Mouse (Mus musculus) midbrain, postnatal 0 days (tissue): ENCODE results near the gene Syt5. TPM values are rescaled to one million over a fixed set of nuclear protein-coding genes. Genes with fewer than 3 reads are reported as not detected.
A peak's percentile ranks its signal among the peaks of the same experiment; 100 is the strongest.
"Not testable (repeated sequence)": the region's sequence is repeated elsewhere in the genome, so short reads cannot be mapped to it uniquely, and the experiment has no call there.

Experiments used
- ATAC-seq: fragments of 200-750 bp; cut with Nextera tagmentation; 2 replicates; pipeline ENCODE4 v1.8.0; 2017; ENCODE audit warnings: moderate number of reproducible peaks, mild to moderate bottlenecking, moderate TSS enrichment, moderate library complexity; ENCODE audit not compliant: low FRiP score
- DNase-seq: peaks from one replicate; pipeline ENCODE4 v3.0.0-alpha.2; 2015; ENCODE audit warnings: low spot score
- H3K27ac ChIP-seq: fragments of 300-500 bp; sonication (generic); 2 replicates; pipeline ENCODE4 v1.5.1; 2014; ENCODE audit warnings: low read depth, mild to moderate bottlenecking, low read length, mixed read lengths
- H3K27me3 ChIP-seq: fragments of 300-500 bp; sonication (generic); 2 replicates; pipeline ENCODE4 v1.6.1; 2014; ENCODE audit warnings: low read length, control low read depth, mixed read lengths; ENCODE audit not compliant: insufficient read depth
- H3K36me3 ChIP-seq: fragments of 300-500 bp; sonication (generic); 2 replicates; pipeline ENCODE4 v1.6.1; 2014; ENCODE audit warnings: low read length, control low read depth, mixed read lengths; ENCODE audit not compliant: insufficient read depth
- H3K4me1 ChIP-seq: fragments of 300-500 bp; sonication (generic); 2 replicates; pipeline ENCODE4 v1.6.1; 2014; ENCODE audit warnings: mild to moderate bottlenecking, control low read depth, antibody characterized with exemption, low read length, mixed read lengths; ENCODE audit not compliant: insufficient read depth
- H3K4me2 ChIP-seq: fragments of 300-500 bp; sonication (generic); 2 replicates; pipeline ENCODE4 v1.6.1; 2014; ENCODE audit warnings: low read depth, mild to moderate bottlenecking, low read length, mixed read lengths; ENCODE audit not compliant: poor library complexity, severe bottlenecking
- H3K4me3 ChIP-seq: fragments of 300-500 bp; sonication (generic); 2 replicates; pipeline ENCODE4 v1.5.1; 2014; ENCODE audit warnings: low read depth, mild to moderate bottlenecking, low read length, moderate library complexity
- H3K9ac ChIP-seq: fragments of 300-500 bp; sonication (generic); replicated peaks from 2 replicates; pipeline ENCODE4 v1.6.1; 2014; ENCODE audit warnings: mild to moderate bottlenecking, low read length, moderate library complexity, mixed read lengths; ENCODE audit not compliant: poor library complexity, severe bottlenecking
- H3K9me3 ChIP-seq: fragments of 300-500 bp; sonication (generic); 2 replicates; pipeline ENCODE4 v1.6.1; 2016; ENCODE audit warnings: low read length, control low read depth
- CTCF ChIP-seq: IDR thresholded peaks from 2 replicates; pipeline ENCODE4 v1.5.1; 2016; ENCODE audit warnings: antibody characterized with exemption, mild to moderate bottlenecking
- WGBS: fragments of 180-500 bp; shearing (Covaris S2); extraction: QIAGEN DNeasy Blood & Tissue Kit; methylation state at CpG from one replicate; pipeline ENCODE4 v1.1.7; 2014; 5-methylcytosine and 5-hydroxymethylcytosine counted together
- polyA plus RNA-seq: library from polyadenylated mRNA; unstranded; fragments of >200 nt; fragmentation: Nextera tagmentation; extraction: Ambion mirVana; gene quantifications from 2 replicates; pipeline ENCODE4 v1.2.1, GENCODE M21; 2015
- total RNA-seq: library from RNA; depleted of rRNA; stranded (reverse); fragments of >200 nt; gene quantifications from 2 replicates; pipeline ENCODE4 v1.2.3, GENCODE M21; 2014; rRNA removed

Gene Syt5
- 84.7 and 147 TPM in 2 replicates for total RNA-seq
- polyA plus RNA-seq: 184 and 194 TPM in 2 replicates

DNA sequence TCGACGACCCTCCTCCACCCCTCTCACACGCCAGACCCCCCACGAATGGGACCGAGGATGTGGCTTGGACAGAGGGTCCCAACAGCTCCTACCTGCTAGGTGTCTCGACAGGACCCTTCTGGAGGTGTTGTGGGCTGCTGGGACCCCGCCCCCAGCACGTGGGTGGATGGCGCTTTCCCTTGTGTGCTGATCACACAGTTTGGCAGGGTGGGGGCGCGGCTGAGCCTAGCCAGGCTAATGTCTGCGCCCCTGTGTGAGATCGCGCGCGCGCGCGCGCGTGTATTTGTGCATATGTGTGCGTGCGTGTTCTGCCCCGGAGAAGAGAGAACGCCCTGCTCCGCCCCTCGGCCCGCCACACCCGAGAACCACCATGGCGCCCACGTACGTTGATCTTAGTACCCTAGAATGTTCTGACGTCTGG is at the start of gene Syt5:
Gene Syt5 (minus strand): TSS at position 321 of the 421 bp plus-strand sequence.
- ATAC-seq: peak; percentile 90
- Histone ChIP-seq H3K27me3 (no peaks in the 10 kb centered on the region), H3K4me3 (peak within 1 kb of the TSS; percentile 54), H3K9ac (peak within 1 kb of the TSS; percentile 78), H3K4me2 (peak within 1 kb of the TSS; percentile 82), H3K9me3 (no peaks in the 10 kb centered on the region), H3K36me3 (no peaks in the 10 kb centered on the region; the same call in 1 of the 2 replicates), H3K27ac (peak within 1 kb of the TSS; percentile 93), H3K4me1 (peaks cover 10% of the 10 kb centered on the region)
- no peak for TF ChIP-seq CTCF
- peak; percentile 92 for DNase-seq
- WGBS: 3% methylated on average over 33 of the region's 33 CpGs

DNA sequence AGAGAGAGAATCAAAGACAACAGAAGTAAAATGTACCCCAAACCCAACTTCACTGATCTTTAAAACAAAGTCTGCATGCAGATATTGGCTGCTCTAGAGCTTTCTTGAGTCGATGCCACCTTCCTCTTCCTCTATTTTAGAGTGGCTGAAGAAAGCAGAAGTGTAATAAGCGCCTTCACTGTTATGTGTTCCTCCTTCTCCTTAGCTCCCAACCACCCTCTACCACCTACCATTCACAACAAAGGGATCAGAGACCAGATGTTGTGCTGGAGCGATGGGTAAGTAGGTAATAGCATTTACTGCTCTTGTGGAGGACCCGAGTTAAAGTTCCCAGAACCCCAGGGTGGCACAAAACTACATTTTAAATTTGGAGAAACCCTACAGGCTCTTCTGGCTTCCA is 49.7 kb upstream of the Syt5 start:
- H3K36me3 ChIP-seq: not testable (repeated sequence)
- 72% methylated on average over 4 of the region's 4 CpGs for WGBS

DNA sequence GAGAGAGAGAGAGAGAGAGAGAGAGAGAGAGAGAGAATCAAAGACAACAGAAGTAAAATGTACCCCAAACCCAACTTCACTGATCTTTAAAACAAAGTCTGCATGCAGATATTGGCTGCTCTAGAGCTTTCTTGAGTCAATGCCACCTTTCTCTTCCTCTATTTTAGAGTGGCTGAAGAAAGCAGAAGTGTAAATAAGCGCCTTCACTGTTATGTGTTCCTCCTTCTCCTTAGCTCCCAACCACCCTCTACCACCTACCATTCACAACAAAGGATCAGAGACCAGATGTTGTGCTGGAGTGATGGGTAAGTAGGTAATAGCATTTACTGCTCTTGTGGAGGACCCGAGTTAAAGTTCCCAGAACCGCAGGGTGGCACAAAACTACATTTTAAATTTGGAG is 34.1 kb upstream of the Syt5 start:
- not testable (repeated sequence) for H3K4me1 ChIP-seq, H3K9ac ChIP-seq
- WGBS: 81% methylated on average over 3 of the region's 3 CpGs

More for the DNA sequence above, 49.7 kb upstream of the Syt5 start:
- H3K4me2 ChIP-seq, ATAC-seq, H3K4me1 ChIP-seq, H3K9ac ChIP-seq, H3K4me3 ChIP-seq, H3K9me3 ChIP-seq, H3K27ac ChIP-seq, H3K27me3 ChIP-seq, DNase-seq: not testable (repeated sequence)

DNA sequence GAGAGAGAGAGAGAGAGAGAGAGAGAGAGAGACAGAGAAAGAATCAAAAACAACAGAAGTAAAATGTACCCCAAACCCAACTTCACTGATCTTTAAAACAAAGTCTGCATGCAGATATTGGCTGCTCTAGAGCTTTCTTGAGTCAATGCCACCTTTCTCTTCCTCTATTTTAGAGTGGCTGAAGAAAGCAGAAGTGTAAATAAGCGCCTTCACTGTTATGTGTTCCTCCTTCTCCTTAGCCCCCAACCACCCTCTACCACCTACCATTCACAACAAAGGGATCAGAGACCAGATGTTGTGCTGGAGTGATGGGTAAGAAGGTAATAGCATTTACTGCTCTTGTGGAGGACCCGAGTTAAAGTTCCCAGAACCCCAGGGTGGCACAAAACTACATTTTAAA is 25.0 kb upstream of the Syt5 start:
- not testable (repeated sequence) for H3K27me3 ChIP-seq, H3K9ac ChIP-seq, H3K9me3 ChIP-seq, H3K36me3 ChIP-seq, DNase-seq, H3K27ac ChIP-seq, H3K4me1 ChIP-seq, H3K4me3 ChIP-seq, H3K4me2 ChIP-seq, ATAC-seq
- 97% methylated on average over 2 of the region's 2 CpGs for WGBS

More for the DNA sequence above, 34.1 kb upstream of the Syt5 start:
- ATAC-seq, H3K27ac ChIP-seq, H3K9me3 ChIP-seq, H3K4me3 ChIP-seq, H3K36me3 ChIP-seq, H3K4me2 ChIP-seq, DNase-seq, H3K27me3 ChIP-seq: not testable (repeated sequence)

DNA sequence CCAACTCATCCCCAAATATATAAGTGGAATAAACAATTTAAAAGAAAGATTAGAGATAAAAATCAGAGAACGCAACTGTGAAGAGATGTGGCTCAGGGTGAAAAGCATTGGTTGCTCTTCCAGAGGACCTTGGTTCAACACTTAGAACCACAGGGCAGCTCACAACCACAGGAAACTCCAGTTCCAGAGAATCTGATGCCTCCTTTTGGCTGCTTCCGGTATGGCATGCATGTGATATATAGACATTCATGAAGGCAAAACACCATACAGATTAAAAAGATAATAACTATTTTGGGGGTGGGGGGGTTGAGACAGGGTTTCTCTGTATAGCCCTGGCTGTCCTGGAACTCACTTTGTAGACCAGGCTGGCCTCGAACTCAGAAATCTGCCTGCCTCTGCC is 15.3 kb upstream of the Syt5 start:
- H3K36me3 ChIP-seq: no peaks in the 10 kb centered on the region
- 0 out of 2 replicates have a peak, but pooled peaks have one; percentile 4 for TF ChIP-seq CTCF
- WGBS: 98% methylated on average over 3 of the region's 3 CpGs
- no peak for DNase-seq
- no peak overlapping the region for H3K27ac ChIP-seq
- H3K4me3 ChIP-seq: no peak overlapping the region
- no peak overlapping the region for H3K9ac ChIP-seq
- no peaks in the 10 kb centered on the region for H3K4me1 ChIP-seq
- no peaks in the 10 kb centered on the region for H3K9me3 ChIP-seq
- no peak for ATAC-seq
- H3K27me3 ChIP-seq: no peaks in the 10 kb centered on the region
- no peak overlapping the region for H3K4me2 ChIP-seq

DNA sequence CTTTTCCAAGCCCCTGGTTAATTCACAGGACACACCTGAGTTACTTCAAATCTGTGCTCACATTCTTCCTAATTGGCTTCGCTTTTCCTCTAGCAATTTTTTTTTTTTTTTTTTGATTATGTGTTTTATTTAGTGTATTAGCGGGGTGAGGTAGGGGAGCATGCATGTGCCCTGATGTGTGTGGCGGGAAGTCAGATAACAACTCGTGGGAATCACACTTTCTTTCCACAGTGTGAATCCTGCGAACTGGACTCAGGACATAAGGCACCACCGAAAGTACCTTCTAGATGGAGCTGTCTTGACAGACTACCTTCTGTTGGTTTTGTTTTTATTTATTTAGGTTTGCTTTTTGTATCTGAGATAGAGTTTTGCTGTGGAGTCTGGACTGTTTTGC is 9.8 kb upstream of the Syt5 start:
- H3K27me3 ChIP-seq: no peaks in the 10 kb centered on the region
- 71% methylated on average over 6 of the region's 6 CpGs for WGBS
- no peaks in the 10 kb centered on the region for H3K4me1 ChIP-seq
- ATAC-seq (peak; percentile 33; the same call in 1 of the 2 replicates), DNase-seq (no peak)
- H3K27ac ChIP-seq: no peak overlapping the region
- no peak for TF ChIP-seq CTCF
- peak overlapping the region; percentile 13; the same call in 1 of the 2 replicates for H3K4me2 ChIP-seq
- H3K4me3 ChIP-seq: no peak overlapping the region
- no peaks in the 10 kb centered on the region for H3K36me3 ChIP-seq
- H3K9ac ChIP-seq: no peak overlapping the region
- no peaks in the 10 kb centered on the region for H3K9me3 ChIP-seq
